Mouse (Mus musculus) ES-E14 (cell line): ENCODE measurements around the gene Olfr1254. TPM values are rescaled to one million over a fixed set of nuclear protein-coding genes. Genes with fewer than 3 reads are reported as not detected.

ENCODE experiments used
- DNase-seq: peaks from one replicate; pipeline ENCODE4 v3.0.0-alpha.2; 2013; ENCODE audit warnings: low read depth, low spot score
- H3K27ac ChIP-seq: 2 replicates; pipeline ENCODE4 v1.5.1; 2012; ENCODE audit warnings: low read depth, mild to moderate bottlenecking, low read length, moderate library complexity, mixed read lengths; ENCODE audit not compliant: poor library complexity, insufficient read depth, severe bottlenecking
- H3K36me3 ChIP-seq: 2 replicates; pipeline ENCODE4 v1.6.1; 2012; ENCODE audit warnings: mild to moderate bottlenecking, low read length, moderate library complexity, mixed read lengths; ENCODE audit not compliant: control insufficient read depth, poor library complexity, insufficient read depth, severe bottlenecking
- H3K4me1 ChIP-seq, 2 experiments: fragments of 150-350 bp in 1 of 2; sonication (generic) in 1 of 2; 2 replicates each; pipeline ENCODE4 v1.6.1; 2012; ENCODE audit warnings: low read length in 2 of 2, mild to moderate bottlenecking in 1 of 2, mixed read lengths in 1 of 2; ENCODE audit not compliant: control insufficient read depth in 2 of 2, insufficient read depth in 2 of 2, poor library complexity in 1 of 2
- H3K4me3 ChIP-seq, 2 experiments: fragments of 150-350 bp in 1 of 2; sonication (generic) in 1 of 2; 2 replicates each; pipeline ENCODE4 v1.5.1; 2012; ENCODE audit warnings: low read length in 2 of 2, low read depth in 1 of 2, mild to moderate bottlenecking in 1 of 2, mixed read lengths in 1 of 2; ENCODE audit not compliant: insufficient read depth in 1 of 2, poor library complexity in 1 of 2, severe bottlenecking in 1 of 2
- H3K9ac ChIP-seq: 2 replicates; pipeline ENCODE4 v1.6.1; 2012; ENCODE audit warnings: low read depth, mild to moderate bottlenecking, low read length, mixed read lengths; ENCODE audit not compliant: poor library complexity, insufficient read depth, severe bottlenecking
- H3K9me3 ChIP-seq: fragments of 150-350 bp; sonication (generic); 2 replicates; pipeline ENCODE4 v1.6.1; 2012; ENCODE audit warnings: low read depth, mild to moderate bottlenecking, low read length; ENCODE audit not compliant: control insufficient read depth, insufficient read depth
- CHD2 ChIP-seq: IDR thresholded peaks from 2 replicates; pipeline ENCODE4 v1.6.1; 2014; ENCODE audit warnings: mild to moderate bottlenecking, low read depth, low read length, inconsistent platforms
- HCFC1 ChIP-seq: IDR thresholded peaks from 2 replicates; pipeline ENCODE4 v1.6.1; 2012; ENCODE audit warnings: low read length, inconsistent platforms, borderline replicate concordance; ENCODE audit not compliant: insufficient read depth
- MAFK ChIP-seq: IDR thresholded peaks from 2 replicates; pipeline ENCODE4 v1.6.1; 2014; ENCODE audit warnings: mild to moderate bottlenecking, low read depth, low read length, inconsistent platforms; ENCODE audit not compliant: insufficient read depth
- ZC3H11A ChIP-seq: IDR thresholded peaks from 2 replicates; pipeline ENCODE4 v1.6.1; 2012; ENCODE audit warnings: low read depth, mild to moderate bottlenecking, inconsistent platforms, low read length, borderline replicate concordance
- ZNF384 ChIP-seq: IDR thresholded peaks from 2 replicates; pipeline ENCODE4 v1.6.1; 2012; ENCODE audit warnings: low read depth, low read length, inconsistent platforms
- in situ Hi-C, 2 experiments: fragments of 600-800 bp; cut with MboI; formaldehyde crosslinking; loops; one replicate each; pipeline ENCODE4 v1.15.1; 2025; ENCODE audit warnings: low sequenced_read_pairs in 2 of 2, inconsistent platforms in 1 of 2; ENCODE audit not compliant: unreplicated experiment in 2 of 2
- total RNA-seq: library from RNA; depleted of rRNA; stranded (reverse); fragments of 300-350 nt; gene quantifications from 2 replicates; pipeline ENCODE4 v1.2.3, GENCODE M21; 2012; rRNA removed

Gene Olfr1254
- not detected in 2 replicates for total RNA-seq

DNA sequence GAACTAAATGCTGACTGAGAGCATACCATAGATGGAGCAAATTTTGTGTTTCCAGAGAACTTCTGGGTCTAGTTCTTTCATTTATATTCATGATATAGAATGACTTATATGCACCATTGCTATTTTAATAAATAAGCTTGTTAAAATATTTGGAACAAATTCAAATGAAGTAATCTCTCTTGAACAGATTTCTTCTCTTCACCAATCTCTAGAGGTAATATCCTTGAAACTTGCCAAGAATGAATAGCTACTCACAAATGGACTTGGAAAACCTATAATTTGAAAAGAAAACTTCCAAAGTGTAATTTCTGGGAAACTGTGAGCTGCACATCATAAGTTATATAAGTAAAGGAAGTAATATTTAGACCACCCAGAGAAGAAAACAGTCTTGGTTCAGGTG is at the start of gene Olfr1254:
TSS of gene Olfr1254 (minus strand) at position 101 of the 400 bp plus-strand sequence.
- in situ Hi-C loops, result no loop called here
- H3K4me1 ChIP-seq, result no peaks in the 10 kb centered on the region
- H3K9ac ChIP-seq, result no peak within 1 kb of the TSS
- TF ChIP-seq ZC3H11A (no peak), MAFK (no peak), HCFC1 (no peak), ZNF384 (no peak), CHD2 (no peak)
- H3K9me3 ChIP-seq, result no peaks in the 10 kb centered on the region
- no peak within 1 kb of the TSS for H3K27ac ChIP-seq
- DNase-seq, result no peak
- H3K4me3 ChIP-seq, result no peak within 1 kb of the TSS
- no peaks in the 10 kb centered on the region for H3K36me3 ChIP-seq

DNA sequence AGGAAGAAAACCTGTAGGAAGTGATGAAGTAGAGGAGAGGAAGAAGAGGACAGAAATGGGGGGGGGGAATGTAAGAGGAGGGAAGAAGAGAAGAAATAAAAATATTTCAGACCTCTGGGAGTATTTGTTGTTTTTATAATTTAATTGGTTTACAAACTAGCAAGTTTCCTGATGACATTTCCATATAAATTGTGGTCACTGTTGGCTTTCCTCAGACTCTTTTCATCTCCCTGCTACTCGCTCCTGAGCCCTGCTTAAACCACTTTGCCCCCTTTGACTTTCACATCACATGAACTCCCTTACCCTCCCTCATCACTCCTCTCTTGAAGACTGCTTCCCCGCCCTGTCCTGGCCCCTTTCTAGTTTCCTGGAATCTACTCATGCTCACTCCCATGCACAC is 48.0 kb upstream of the Olfr1254 start, which contains the start of gene Olfr1256:
TSS of gene Olfr1256 (minus strand) at position 101 of the 400 bp plus-strand sequence.
- in situ Hi-C loops, result no loop called here
- DNase-seq, result no peak
- no peaks in the 10 kb centered on the region for H3K9me3 ChIP-seq
- H3K4me3 ChIP-seq, result no peak within 1 kb of the TSS
- TF ChIP-seq ZNF384 (no peak), ZC3H11A (no peak), HCFC1 (no peak)
- H3K9ac ChIP-seq, result no peak within 1 kb of the TSS
- H3K27ac ChIP-seq, result no peak within 1 kb of the TSS
- no peaks in the 10 kb centered on the region for H3K4me1 ChIP-seq
- no peaks in the 10 kb centered on the region for H3K36me3 ChIP-seq

DNA sequence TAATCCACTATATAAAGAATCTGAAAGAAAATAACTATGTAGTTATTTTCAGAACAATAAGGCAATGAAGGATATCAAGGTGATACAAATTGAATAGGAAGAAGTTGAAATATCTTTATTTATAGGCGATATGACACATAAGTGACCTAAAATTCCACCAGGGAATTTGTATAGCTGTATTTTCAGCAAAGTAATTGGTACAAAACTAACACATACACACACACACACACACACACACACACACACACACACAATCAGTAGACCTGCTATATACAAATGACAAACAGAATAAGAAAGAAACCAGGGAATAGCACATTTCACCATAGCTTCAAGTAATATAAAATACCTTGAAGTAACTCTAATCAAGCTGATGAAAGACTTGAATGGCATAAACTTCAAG is 26.8 kb upstream of the Olfr1254 start:
- TF ChIP-seq ZC3H11A (no peak), ZNF384 (no peak), HCFC1 (no peak), MAFK (no peak)

DNA sequence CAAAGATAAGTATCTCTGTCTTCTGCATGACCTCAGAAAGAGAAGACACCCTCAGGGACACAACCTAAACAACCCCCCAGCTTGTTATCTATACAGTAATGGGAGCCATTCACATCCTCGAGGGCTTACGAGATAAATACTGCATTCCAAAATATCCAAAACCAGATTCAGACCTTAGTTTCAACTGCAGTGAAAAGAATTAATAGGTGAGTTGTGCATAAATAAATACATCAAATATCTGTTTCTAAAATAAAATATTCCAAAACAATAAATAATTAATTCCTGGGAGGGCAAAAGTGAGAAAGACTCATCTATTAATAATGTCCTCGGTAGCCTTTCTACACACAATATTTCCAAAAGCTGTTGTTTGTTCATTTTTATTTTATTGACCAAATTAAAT is 18.3 kb upstream of the Olfr1254 start, which contains the start of gene Olfr1255:
TSS of gene Olfr1255 (plus strand) at position 301 of the 400 bp plus-strand sequence.
- in situ Hi-C loops, result no loop called here
- Histone ChIP-seq H3K36me3 (no peaks in the 10 kb centered on the region), H3K9ac (no peak within 1 kb of the TSS), H3K9me3 (no peaks in the 10 kb centered on the region), H3K27ac (no peak within 1 kb of the TSS), H3K4me3 (no peak within 1 kb of the TSS), H3K4me1 (no peaks in the 10 kb centered on the region)
- DNase-seq, result no peak
- no peak for TF ChIP-seq ZC3H11A
- TF ChIP-seq HCFC1, result no peak
- TF ChIP-seq CHD2, result no peak
- no peak for TF ChIP-seq ZNF384
- no peak for TF ChIP-seq MAFK

More for the DNA sequence above, 26.8 kb upstream of the Olfr1254 start:
- Histone ChIP-seq H3K4me1 (no peaks in the 10 kb centered on the region), H3K9me3 (no peaks in the 10 kb centered on the region), H3K27ac (no peak overlapping the region), H3K9ac (no peak overlapping the region), H3K4me3 (no peak overlapping the region), H3K36me3 (no peaks in the 10 kb centered on the region)
- DNase-seq, result no peak
- in situ Hi-C loops, result no loop called here

DNA sequence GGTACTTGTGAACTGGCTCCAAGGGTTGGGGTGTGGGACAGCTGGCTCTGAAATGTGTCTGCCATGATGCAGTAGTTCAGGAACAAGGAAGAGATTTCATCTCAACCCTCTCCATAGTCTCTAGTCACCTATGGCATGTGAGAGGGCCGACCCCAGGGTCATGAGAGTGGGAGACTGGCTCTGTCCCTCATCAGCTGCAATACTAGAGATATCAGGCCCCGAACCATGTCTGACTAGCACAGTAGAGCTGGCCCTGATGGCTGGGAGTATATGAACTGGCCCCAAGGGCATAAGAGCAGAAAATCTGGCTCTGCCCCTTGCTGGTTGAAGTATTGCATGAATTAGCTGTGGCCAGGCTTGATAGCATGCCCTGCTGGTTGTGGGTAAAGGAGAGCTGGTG is 17.3 kb upstream of the Olfr1254 start:
- Histone ChIP-seq H3K4me1 (no peaks in the 10 kb centered on the region), H3K27ac (no peak overlapping the region), H3K9ac (no peak overlapping the region), H3K9me3 (no peaks in the 10 kb centered on the region), H3K36me3 (no peaks in the 10 kb centered on the region), H3K4me3 (no peak overlapping the region)
- TF ChIP-seq ZNF384, result no peak
- no peak for TF ChIP-seq HCFC1
- no peak for TF ChIP-seq ZC3H11A
- TF ChIP-seq CHD2, result no peak
- TF ChIP-seq MAFK, result no peak
- in situ Hi-C loops, result no loop called here
- no peak for DNase-seq
